Mouse (Mus musculus) hindbrain, embryonic 13.5 days (tissue): ENCODE results near the gene Tnik. TPM values are rescaled to one million over a fixed set of nuclear protein-coding genes. Genes with fewer than 3 reads are reported as not detected.
A peak's percentile ranks its signal among the peaks of the same experiment; 100 is the strongest.

ENCODE experiments used
- ATAC-seq: fragments of 200-750 bp; cut with Nextera tagmentation; 2 replicates; pipeline ENCODE4 v1.8.0; 2017; ENCODE audit warnings: moderate TSS enrichment; ENCODE audit not compliant: low FRiP score
- H3K27ac ChIP-seq: fragments of 300-500 bp; sonication (generic); 2 replicates; pipeline ENCODE4 v1.5.1; 2015; ENCODE audit warnings: inconsistent platforms, mild to moderate bottlenecking, moderate library complexity
- H3K27me3 ChIP-seq: fragments of 300-500 bp; sonication (generic); 2 replicates; pipeline ENCODE4 v1.6.1; 2015; ENCODE audit warnings: mild to moderate bottlenecking, inconsistent platforms
- H3K36me3 ChIP-seq: fragments of 300-500 bp; sonication (generic); 2 replicates; pipeline ENCODE4 v1.6.1; 2015; ENCODE audit warnings: mild to moderate bottlenecking, inconsistent platforms
- H3K4me1 ChIP-seq: fragments of 300-500 bp; sonication (generic); replicated peaks from 2 replicates; pipeline ENCODE4 v1.6.1; 2015; ENCODE audit warnings: inconsistent platforms
- H3K4me2 ChIP-seq: fragments of 300-500 bp; sonication (generic); 2 replicates; pipeline ENCODE4 v1.6.1; 2015; ENCODE audit warnings: inconsistent platforms, mild to moderate bottlenecking, moderate library complexity
- H3K4me3 ChIP-seq: fragments of 300-500 bp; sonication (generic); 2 replicates; pipeline ENCODE4 v1.5.1; 2015; ENCODE audit warnings: mild to moderate bottlenecking, inconsistent platforms
- H3K9ac ChIP-seq: fragments of 300-500 bp; sonication (generic); 2 replicates; pipeline ENCODE4 v1.6.1; 2015; ENCODE audit warnings: mild to moderate bottlenecking, inconsistent platforms
- H3K9me3 ChIP-seq: fragments of 300-500 bp; sonication (generic); 2 replicates; pipeline ENCODE4 v1.6.1; 2016; ENCODE audit warnings: inconsistent platforms
- WGBS: fragments of 180-500 bp; shearing (Covaris S2); methylation state at CpG from one replicate; pipeline ENCODE4 v1.1.7; 2015; 5-methylcytosine and 5-hydroxymethylcytosine counted together
- polyA plus RNA-seq: library from polyadenylated mRNA; unstranded; fragments of >200 nt; fragmentation: Nextera tagmentation; extraction: Ambion mirVana; gene quantifications from 2 replicates; pipeline ENCODE4 v1.2.1, GENCODE M21; 2015

Tnik gene
- polyA plus RNA-seq: 70.7 and 73.6 TPM in 2 replicates

- Histone ChIP-seq H3K4me3 (peak within 1 kb of the TSS; percentile 82), H3K27ac (peak within 1 kb of the TSS; percentile 97), H3K9ac (peak within 1 kb of the TSS; percentile 98), H3K9me3 (no peaks in the 10 kb centered on the region), H3K4me2 (peak within 1 kb of the TSS; percentile 80), H3K4me1 (peaks cover 39% of the 10 kb centered on the region), H3K27me3 (no peaks in the 10 kb centered on the region), H3K36me3 (no peaks in the 10 kb centered on the region)
- ATAC-seq: peak; percentile 92
- WGBS: 0% methylated on average over 58 of the region's 59 CpGs
Observed at GRCm38 (mm10) chr3:28263002-28263947, at the start of gene Tnik. Tnik (plus strand) TSS chr3:28263214.

- H3K36me3 ChIP-seq: no peaks in the 10 kb centered on the region
- H3K4me3 ChIP-seq: no peak overlapping the region
- 89% methylated on average over 7 of the region's 7 CpGs for WGBS
- H3K27me3 ChIP-seq: no peaks in the 10 kb centered on the region
- ATAC-seq: no peak
- no peak overlapping the region for H3K4me2 ChIP-seq
- H3K9me3 ChIP-seq: no peaks in the 10 kb centered on the region
- H3K4me1 ChIP-seq: no peaks in the 10 kb centered on the region
- no peak overlapping the region for H3K9ac ChIP-seq
- no peak overlapping the region for H3K27ac ChIP-seq
Observed at GRCm38 (mm10) chr3:28214886-28215311, 48.1 kb upstream of the Tnik start.

GRCm38 (mm10) chr3:28217001-28217400, 46.0 kb upstream of the Tnik start:
- no peaks in the 10 kb centered on the region for H3K36me3 ChIP-seq
- H3K9ac ChIP-seq: no peak overlapping the region
- H3K27me3 ChIP-seq: no peaks in the 10 kb centered on the region
- H3K4me1 ChIP-seq: no peaks in the 10 kb centered on the region
- H3K4me2 ChIP-seq: no peak overlapping the region
- no peaks in the 10 kb centered on the region for H3K9me3 ChIP-seq
- H3K27ac ChIP-seq: no peak overlapping the region
- no peak overlapping the region for H3K4me3 ChIP-seq
- 17% methylated on average over 5 of the region's 5 CpGs for WGBS
- no peak for ATAC-seq

- Histone ChIP-seq H3K36me3 (no peaks in the 10 kb centered on the region), H3K27me3 (no peaks in the 10 kb centered on the region), H3K9ac (no peak overlapping the region), H3K4me3 (no peak overlapping the region), H3K9me3 (no peaks in the 10 kb centered on the region), H3K4me2 (no peak overlapping the region), H3K27ac (no peak overlapping the region), H3K4me1 (peaks cover 5% of the 10 kb centered on the region)
- ATAC-seq: no peak
- WGBS: 90% methylated on average over 7 of the region's 7 CpGs
Observed at GRCm38 (mm10) chr3:28219533-28219932, 43.5 kb upstream of the Tnik start.

GRCm38 (mm10) chr3:28219964-28220363, 43.0 kb upstream of the Tnik start:
- 86% methylated on average over 3 of the region's 3 CpGs for WGBS
- Histone ChIP-seq H3K4me1 (peaks cover 10% of the 10 kb centered on the region), H3K4me3 (no peak overlapping the region), H3K9ac (no peak overlapping the region), H3K27ac (no peak overlapping the region), H3K27me3 (no peaks in the 10 kb centered on the region), H3K36me3 (no peaks in the 10 kb centered on the region), H3K4me2 (no peak overlapping the region), H3K9me3 (no peaks in the 10 kb centered on the region)
- ATAC-seq: no peak

- Histone ChIP-seq H3K4me3 (no peak overlapping the region), H3K9ac (no peak overlapping the region), H3K4me2 (no peak overlapping the region), H3K27me3 (no peaks in the 10 kb centered on the region), H3K27ac (peak overlapping the region; percentile 40; the same call in 1 of the 2 replicates), H3K36me3 (no peaks in the 10 kb centered on the region), H3K9me3 (no peaks in the 10 kb centered on the region), H3K4me1 (peaks cover 16% of the 10 kb centered on the region)
- no peak; the same call in 1 of the 2 replicates for ATAC-seq
- WGBS: 31% methylated on average over 15 of the region's 15 CpGs
Observed at GRCm38 (mm10) chr3:28224437-28225356, 38.3 kb upstream of the Tnik start.

- Histone ChIP-seq H3K4me3 (no peak overlapping the region), H3K9ac (no peak overlapping the region), H3K27ac (peak overlapping the region; percentile 40; the same call in 1 of the 2 replicates), H3K36me3 (no peaks in the 10 kb centered on the region), H3K4me1 (peaks cover 16% of the 10 kb centered on the region), H3K27me3 (no peaks in the 10 kb centered on the region), H3K9me3 (no peaks in the 10 kb centered on the region), H3K4me2 (no peak overlapping the region)
- no peak for ATAC-seq
- 63% methylated on average over 9 of the region's 9 CpGs for WGBS
Observed at GRCm38 (mm10) chr3:28225357-28225905, 37.6 kb upstream of the Tnik start.

- Histone ChIP-seq H3K4me2 (no peak overlapping the region), H3K27me3 (no peaks in the 10 kb centered on the region), H3K9me3 (no peaks in the 10 kb centered on the region), H3K4me1 (peaks cover 16% of the 10 kb centered on the region), H3K9ac (no peak overlapping the region), H3K36me3 (no peaks in the 10 kb centered on the region), H3K27ac (no peak overlapping the region), H3K4me3 (no peak overlapping the region)
- ATAC-seq: no peak
- 83% methylated on average over 19 of the region's 19 CpGs for WGBS
Observed at GRCm38 (mm10) chr3:28226181-28226580, 36.8 kb upstream of the Tnik start.

- Histone ChIP-seq H3K27ac (no peak overlapping the region), H3K27me3 (no peaks in the 10 kb centered on the region), H3K9me3 (no peaks in the 10 kb centered on the region), H3K4me2 (no peak overlapping the region), H3K9ac (no peak overlapping the region), H3K4me1 (peaks cover 16% of the 10 kb centered on the region), H3K36me3 (no peaks in the 10 kb centered on the region), H3K4me3 (no peak overlapping the region)
- WGBS: 81% methylated on average over 4 of the region's 4 CpGs
- no peak for ATAC-seq
Observed at GRCm38 (mm10) chr3:28228930-28229329, 34.1 kb upstream of the Tnik start.

- Histone ChIP-seq H3K4me1 (peaks cover 11% of the 10 kb centered on the region), H3K4me3 (no peak overlapping the region), H3K27me3 (no peaks in the 10 kb centered on the region), H3K36me3 (no peaks in the 10 kb centered on the region), H3K9ac (no peak overlapping the region), H3K27ac (no peak overlapping the region), H3K4me2 (no peak overlapping the region), H3K9me3 (no peaks in the 10 kb centered on the region)
- ATAC-seq: no peak
- 90% methylated on average over 2 of the region's 2 CpGs for WGBS
Observed at GRCm38 (mm10) chr3:28229503-28229902, 33.5 kb upstream of the Tnik start.

- Histone ChIP-seq H3K4me3 (no peak overlapping the region), H3K4me2 (no peak overlapping the region), H3K27me3 (no peaks in the 10 kb centered on the region), H3K9ac (no peak overlapping the region), H3K27ac (no peak overlapping the region), H3K4me1 (no peaks in the 10 kb centered on the region), H3K9me3 (no peaks in the 10 kb centered on the region), H3K36me3 (no peaks in the 10 kb centered on the region)
- 96% methylated on average over 4 of the region's 4 CpGs for WGBS
- ATAC-seq: no peak
Observed at GRCm38 (mm10) chr3:28232885-28233284, 30.1 kb upstream of the Tnik start.

GRCm38 (mm10) chr3:28234179-28234578, 28.8 kb upstream of the Tnik start:
- 92% methylated on average over 7 of the region's 7 CpGs for WGBS
- no peaks in the 10 kb centered on the region for H3K4me1 ChIP-seq
- no peaks in the 10 kb centered on the region for H3K27me3 ChIP-seq
- H3K9ac ChIP-seq: no peak overlapping the region
- H3K36me3 ChIP-seq: no peaks in the 10 kb centered on the region
- H3K9me3 ChIP-seq: no peaks in the 10 kb centered on the region
- no peak overlapping the region for H3K4me3 ChIP-seq
- H3K27ac ChIP-seq: no peak overlapping the region
- no peak for ATAC-seq
- no peak overlapping the region for H3K4me2 ChIP-seq
